Mouse (Mus musculus): Measurements from ENCODE around the gene Ube2c.

GRCm38 (mm10) chr2:164778015-164778287 is 8.3 kb downstream of the Ube2c start:
- TF ChIP-seq GATA1 (IDR thresholded peaks at IDR 0.05; ENCODE audit: borderline replicate concordance, low read length) (no peak), FLI1 (IDR thresholded peaks at IDR 0.05; ENCODE audit: low read length) (no peak)
